Mouse (Mus musculus) limb, embryonic 14.5 days (tissue): ENCODE results near the gene Cacul1. TPM values are rescaled to one million over a fixed set of nuclear protein-coding genes. Genes with fewer than 3 reads are reported as not detected.

Experiments used
- ATAC-seq: fragments of 200-750 bp; cut with Nextera tagmentation; 2 replicates; pipeline ENCODE4 v1.8.0; 2017; ENCODE audit warnings: low read depth, moderate number of reproducible peaks, moderate TSS enrichment; ENCODE audit not compliant: low FRiP score
- DNase-seq: peaks from one replicate; pipeline ENCODE4 v3.0.0-alpha.2; 2015; ENCODE audit warnings: low spot score
- H3K27ac ChIP-seq: fragments of 300-500 bp; sonication (generic); replicated peaks from 2 replicates; pipeline ENCODE4 v1.5.1; 2014; ENCODE audit warnings: low read depth, mild to moderate bottlenecking, low read length, moderate library complexity, mixed read lengths
- H3K27me3 ChIP-seq: fragments of 300-500 bp; sonication (generic); 2 replicates; pipeline ENCODE4 v1.6.1; 2014; ENCODE audit warnings: low read length, mixed read lengths; ENCODE audit not compliant: control insufficient read depth, insufficient read depth
- H3K36me3 ChIP-seq: fragments of 300-500 bp; sonication (generic); 2 replicates; pipeline ENCODE4 v1.6.1; 2014; ENCODE audit warnings: mild to moderate bottlenecking, low read length, moderate library complexity, mixed read lengths; ENCODE audit not compliant: control insufficient read depth, insufficient read depth
- H3K4me1 ChIP-seq: fragments of 300-500 bp; sonication (generic); 2 replicates; pipeline ENCODE4 v1.6.1; 2014; ENCODE audit warnings: antibody characterized with exemption, low read length, mixed read lengths; ENCODE audit not compliant: control insufficient read depth, insufficient read depth
- H3K4me2 ChIP-seq: fragments of 300-500 bp; sonication (generic); replicated peaks from 2 replicates; pipeline ENCODE4 v1.6.1; 2014; ENCODE audit warnings: low read depth, mild to moderate bottlenecking, low read length, moderate library complexity; ENCODE audit not compliant: severe bottlenecking
- H3K4me3 ChIP-seq: fragments of 300-500 bp; sonication (generic); replicated peaks from 2 replicates; pipeline ENCODE4 v1.5.1; 2014; ENCODE audit warnings: low read length
- H3K9ac ChIP-seq: fragments of 300-500 bp; sonication (generic); 2 replicates; pipeline ENCODE4 v1.6.1; 2014; ENCODE audit warnings: mild to moderate bottlenecking, low read depth, low read length, moderate library complexity; ENCODE audit not compliant: severe bottlenecking
- H3K9me3 ChIP-seq: fragments of 300-500 bp; sonication (generic); 2 replicates; pipeline ENCODE4 v1.6.1; 2016; ENCODE audit warnings: low read length; ENCODE audit not compliant: control insufficient read depth
- POLR2A ChIP-seq: fragments of 200-500 bp; IDR thresholded peaks from 2 replicates; pipeline ENCODE4 v1.8.0; 2012; ENCODE audit warnings: inconsistent platforms, mild to moderate bottlenecking, moderate library complexity, borderline replicate concordance; ENCODE audit not compliant: insufficient read depth, insufficient read length; ENCODE audit errors: extremely low read depth
- WGBS: fragments of 180-500 bp; shearing (Covaris S2); extraction: QIAGEN DNeasy Blood & Tissue Kit; methylation state at CpG from one replicate; pipeline ENCODE4 v1.1.7; 2014; 5-methylcytosine and 5-hydroxymethylcytosine counted together
- polyA plus RNA-seq, 2 experiments: library from polyadenylated mRNA; depleted of rRNA in 1 of 2; stranded (reverse) in 1 of 2; unstranded in 1 of 2; fragments of >200 nt; fragmentation: Nextera tagmentation in 1 of 2; extraction: Ambion mirVana in 1 of 2; gene quantifications; 2 replicates each; pipeline versions ENCODE4 v1.2.1 to v1.2.3; 2012 to 2014

Cacul1 gene
- polyA plus RNA-seq, 2 experiments, result 16.8 to 23.3 TPM

DNA sequence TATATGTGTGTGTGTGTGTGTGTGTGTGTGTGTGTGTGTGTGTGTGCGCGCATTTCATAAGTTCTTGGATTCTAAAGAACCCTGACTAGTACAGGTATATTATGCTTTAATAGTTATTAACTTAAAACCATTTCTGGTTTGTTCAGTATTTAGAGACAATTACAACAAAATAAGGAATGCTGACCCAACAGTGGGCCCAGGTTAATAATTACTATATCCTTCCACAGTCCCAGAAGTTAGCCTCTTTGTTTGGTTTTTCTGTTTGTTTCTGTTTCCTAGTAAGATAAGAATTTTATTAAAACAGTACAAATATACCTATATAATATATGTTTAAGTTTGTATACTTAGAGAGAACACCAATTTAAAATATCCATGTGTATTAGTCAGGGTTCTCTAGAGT is 2.4 kb upstream of the Cacul1 start:
- 100% methylated on average over 2 of the region's 2 CpGs for WGBS
- no peak for ATAC-seq

DNA sequence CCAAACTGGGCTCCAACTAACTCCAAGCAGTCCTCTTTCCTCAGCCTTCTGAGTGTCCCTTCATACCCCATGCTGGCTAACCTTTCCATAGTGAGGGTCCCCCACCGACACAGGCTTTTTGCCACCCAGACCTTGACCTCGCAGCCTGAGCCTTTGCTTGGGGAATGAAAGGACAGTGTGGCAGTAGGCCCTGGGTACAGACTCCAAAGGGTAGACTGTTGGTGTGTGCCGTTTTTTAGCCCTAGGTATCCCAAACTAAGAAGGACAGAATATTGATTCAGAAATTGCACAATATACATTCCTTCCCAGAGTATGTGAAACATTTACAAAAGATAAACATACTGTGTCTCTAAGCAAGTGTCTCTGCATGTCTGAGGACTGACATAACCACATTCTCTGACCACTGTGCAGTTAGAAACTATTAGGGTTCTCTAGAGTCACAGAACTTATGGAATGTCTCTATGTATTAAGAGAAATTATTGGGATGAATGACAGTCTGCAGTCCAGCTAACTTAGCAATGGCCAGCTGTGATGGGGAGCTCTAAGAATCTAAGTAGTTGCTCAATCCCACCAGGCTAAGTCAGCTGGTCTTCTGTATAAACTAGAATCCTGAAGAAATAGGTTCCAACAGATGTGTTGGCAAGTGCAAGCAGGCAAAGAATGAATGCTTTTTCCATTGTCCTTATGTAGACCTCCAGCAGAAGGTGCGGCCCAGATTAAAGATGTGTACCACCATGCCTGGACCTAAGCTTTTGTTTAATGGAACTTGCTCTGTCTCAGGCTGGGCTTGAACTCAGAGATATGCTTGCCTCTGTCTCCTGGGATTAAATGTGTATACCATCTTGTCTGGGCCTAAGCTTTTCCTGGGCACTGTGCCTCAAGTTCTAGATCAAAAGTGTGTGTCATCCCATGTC is 809 bp upstream of the Cacul1 start:
- Histone ChIP-seq H3K4me3 (peak overlapping the region; percentile 98), H3K4me1 (peaks cover 15% of the 10 kb centered on the region), H3K4me2 (peak overlapping the region; percentile 66), H3K36me3 (no peaks in the 10 kb centered on the region), H3K27ac (peak overlapping the region; percentile 81), H3K9me3 (no peaks in the 10 kb centered on the region), H3K27me3 (no peaks in the 10 kb centered on the region), H3K9ac (peak overlapping the region; percentile 95)
- TF ChIP-seq POLR2A, result no peak
- 37% methylated on average over 4 of the region's 4 CpGs for WGBS
- DNase-seq (no peak), ATAC-seq (peak; percentile 28)

More for the DNA sequence above, 2.4 kb upstream of the Cacul1 start:
- H3K4me1 ChIP-seq, result peaks cover 15% of the 10 kb centered on the region
- H3K4me2 ChIP-seq, result no peak overlapping the region
- no peaks in the 10 kb centered on the region for H3K36me3 ChIP-seq
- no peak overlapping the region for H3K9ac ChIP-seq
- no peak for TF ChIP-seq POLR2A
- no peak overlapping the region for H3K4me3 ChIP-seq
- H3K27ac ChIP-seq, result no peak overlapping the region
- no peaks in the 10 kb centered on the region for H3K27me3 ChIP-seq
- H3K9me3 ChIP-seq, result no peaks in the 10 kb centered on the region
- no peak for DNase-seq

DNA sequence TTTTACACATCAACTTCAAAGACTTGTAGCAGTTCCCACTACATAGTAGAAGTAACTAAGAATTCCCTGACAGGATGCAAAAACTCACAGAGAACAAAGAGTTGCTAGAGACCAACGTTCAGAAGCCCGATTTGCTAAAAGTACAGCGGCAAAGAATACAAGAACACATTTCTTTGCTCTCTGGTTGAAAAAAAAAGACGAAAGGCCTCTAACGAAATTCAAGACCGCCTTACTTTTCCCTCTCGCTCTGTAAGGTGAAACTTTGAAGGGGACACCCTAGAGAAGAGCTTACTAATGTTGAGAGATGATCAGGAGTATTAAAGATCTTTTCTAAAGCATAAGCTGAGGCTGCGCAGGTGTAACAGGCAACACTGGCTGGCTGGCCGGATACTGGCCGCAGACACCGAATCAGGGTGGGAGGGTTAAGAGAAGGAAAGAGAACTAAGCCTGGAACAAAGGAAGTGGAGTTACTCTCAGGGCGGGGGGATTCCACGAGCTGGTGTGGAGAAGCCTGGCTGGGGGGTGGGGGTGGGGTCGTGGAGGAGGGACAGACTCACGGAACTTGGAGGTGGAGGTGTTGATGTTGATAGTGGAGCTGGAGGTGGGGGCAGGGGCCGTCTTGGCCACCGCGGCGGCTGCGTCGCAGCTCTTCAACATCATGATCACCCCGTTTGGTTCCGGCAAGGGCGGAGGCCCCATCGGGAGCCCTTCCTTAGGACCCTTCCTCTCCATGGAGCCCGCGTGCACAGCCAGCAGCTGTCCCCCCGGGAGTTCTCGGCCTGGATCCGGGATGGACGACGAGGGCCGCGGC is 849 bp downstream of the Cacul1 start:
- ATAC-seq, result peak; percentile 5; the same call in 1 of the 2 replicates
- Histone ChIP-seq H3K36me3 (no peaks in the 10 kb centered on the region), H3K4me2 (peak overlapping the region; percentile 74), H3K27me3 (no peaks in the 10 kb centered on the region), H3K27ac (peak overlapping the region; percentile 88), H3K9me3 (no peaks in the 10 kb centered on the region), H3K9ac (peak overlapping the region; percentile 95), H3K4me1 (peaks cover 15% of the 10 kb centered on the region), H3K4me3 (peak overlapping the region; percentile 98)
- no peak for TF ChIP-seq POLR2A
- DNase-seq, result no peak
- WGBS, result under 1% methylated on average over 26 of the region's 34 CpGs

DNA sequence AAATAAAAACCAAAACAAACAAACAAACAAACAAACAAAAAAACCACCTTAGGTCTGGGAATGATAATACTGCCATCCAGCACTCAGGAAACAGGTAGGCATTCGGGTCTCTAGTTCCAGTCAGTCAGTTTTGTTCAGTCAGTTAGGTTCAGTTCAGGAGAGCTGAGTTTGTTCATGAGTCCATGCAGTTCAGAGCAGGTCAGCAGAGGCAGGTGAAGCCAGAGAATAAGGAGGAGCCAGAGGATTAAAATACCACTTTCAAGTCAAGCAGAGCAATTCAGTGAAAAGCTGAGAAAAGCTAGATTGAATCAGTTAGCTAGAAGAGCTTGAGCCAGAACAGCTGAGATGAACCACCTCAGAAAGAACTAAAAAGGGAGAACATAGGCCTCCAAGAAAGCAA is 4.1 kb downstream of the Cacul1 start:
- no peaks in the 10 kb centered on the region for H3K9me3 ChIP-seq
- no peak overlapping the region for H3K4me3 ChIP-seq
- H3K36me3 ChIP-seq, result no peaks in the 10 kb centered on the region
- 81% methylated on average over 1 of the region's 1 CpGs for WGBS
- peaks cover 15% of the 10 kb centered on the region for H3K4me1 ChIP-seq
- no peak overlapping the region for H3K9ac ChIP-seq
- no peak overlapping the region for H3K4me2 ChIP-seq
- DNase-seq (no peak), ATAC-seq (no peak)
- no peak overlapping the region for H3K27ac ChIP-seq
- H3K27me3 ChIP-seq, result no peaks in the 10 kb centered on the region
- TF ChIP-seq POLR2A, result no peak

DNA sequence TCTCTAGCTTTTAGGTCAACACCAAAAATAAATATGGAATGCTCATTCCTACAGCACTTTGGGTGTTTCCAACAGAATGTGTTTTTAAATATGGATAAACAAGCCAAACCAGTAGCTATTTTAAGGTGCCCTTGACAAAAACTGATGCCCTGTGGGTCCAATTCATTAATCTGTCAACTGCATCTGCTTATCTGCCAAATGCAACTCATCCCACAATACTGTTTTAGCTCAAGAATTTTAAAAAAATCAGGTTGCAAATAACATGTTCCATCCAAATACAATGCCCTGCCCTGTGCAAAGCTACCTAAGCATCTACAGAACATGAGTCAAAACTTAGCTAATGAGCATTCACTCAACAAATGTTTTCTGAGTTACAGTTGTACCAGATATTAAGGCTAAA is 20.3 kb downstream of the Cacul1 start:
- TF ChIP-seq POLR2A, result no peak

More for the DNA sequence above, 20.3 kb downstream of the Cacul1 start:
- Histone ChIP-seq H3K9ac (no peak overlapping the region), H3K4me1 (no peaks in the 10 kb centered on the region), H3K9me3 (no peaks in the 10 kb centered on the region), H3K4me3 (no peak overlapping the region), H3K36me3 (peaks cover 27% of the 10 kb centered on the region), H3K27ac (no peak overlapping the region), H3K4me2 (no peak overlapping the region), H3K27me3 (no peaks in the 10 kb centered on the region)
- DNase-seq (no peak), ATAC-seq (no peak)
